Mouse (Mus musculus): ENCODE data around the gene Gm4141. TPM values are rescaled to one million over a fixed set of nuclear protein-coding genes. Genes with fewer than 3 reads are reported as not detected.
"Not testable (repeated sequence)": the region's sequence is repeated elsewhere in the genome, so short reads cannot be mapped to it uniquely, and the experiment has no call there.

Gene Gm4141
- total RNA-seq (2021), result not detected in 2 replicates
- long read RNA-seq, experiment 1, result 0 reads
- long read RNA-seq, experiment 2, result 0 reads

- DNase-seq, result not testable (repeated sequence)
Observed at GRCm38 (mm10) chr7:20576141-20576540, at the start of gene Gm4141. Gm4141 (minus strand) TSS chr7:20576241.

- DNase-seq, result not testable (repeated sequence)
Observed at GRCm38 (mm10) chr7:20598921-20599320, 22.9 kb upstream of the Gm4141 start, which contains the start of gene Gm4513. Gm4513 (minus strand) TSS chr7:20599021.

- DNase-seq, result not testable (repeated sequence)
Observed at GRCm38 (mm10) chr7:20545657-20546056, 30.4 kb downstream of the Gm4141 start, which contains the start of gene Gm5726. Gm5726 (minus strand) TSS chr7:20545757.

- DNase-seq, result not testable (repeated sequence)
Observed at GRCm38 (mm10) chr7:20533537-20533936, 42.5 kb downstream of the Gm4141 start, which contains the start of gene Vmn1r104. Vmn1r104 (plus strand) TSS chr7:20533837.

Other genes with a start within 250 kb of the Gm4141 start
- gene Gm4133, start 242.2 kb downstream of the Gm4141 start, total RNA-seq (2021), result not detected in 2 replicates
- not detected in 2 replicates for gene Gm5728, start 200.8 kb downstream of the Gm4141 start, total RNA-seq (2021)
- gene Vmn1r100, start 158.3 kb downstream of the Gm4141 start, total RNA-seq (2021), result not detected in 2 replicates
- not detected in 2 replicates for gene Vmn1r101, start 133.6 kb downstream of the Gm4141 start, total RNA-seq (2021)
- gene Gm10670, start 101.3 kb downstream of the Gm4141 start, total RNA-seq (2021), result not detected in 2 replicates
- gene Vmn1r103, start 65.7 kb downstream of the Gm4141 start, total RNA-seq (2021), result not detected in 2 replicates
- not detected in 2 replicates for gene Vmn1r104, start 42.4 kb downstream of the Gm4141 start, total RNA-seq (2021)
- not detected in 2 replicates for gene Gm5726, start 30.5 kb downstream of the Gm4141 start, total RNA-seq (2021)
- gene Gm4513, start 22.8 kb upstream of the Gm4141 start, total RNA-seq (2021), result not detected in 2 replicates
- not detected in 2 replicates for gene Vmn1r107, start 92.7 kb upstream of the Gm4141 start, total RNA-seq (2021)
- not detected in 2 replicates for gene Vmn1r111, start 127.0 kb upstream of the Gm4141 start, total RNA-seq (2021)
- not detected in 2 replicates for gene Gm10668, start 154.4 kb upstream of the Gm4141 start, total RNA-seq (2021)
- not detected in 2 replicates for gene Vmn1r112, start 194.9 kb upstream of the Gm4141 start, total RNA-seq (2021)
- not detected in 2 replicates for gene Vmn1r113, start 211.0 kb upstream of the Gm4141 start, total RNA-seq (2021)
- not detected in 2 replicates for gene Vmn1r114, start 235.9 kb upstream of the Gm4141 start, total RNA-seq (2021)